Mouse (Mus musculus): ENCODE results near the gene Pex7. TPM values are rescaled to one million over a fixed set of nuclear protein-coding genes. Genes with fewer than 3 reads are reported as not detected.
"Not testable (repeated sequence)": the region's sequence is repeated elsewhere in the genome, so short reads cannot be mapped to it uniquely, and the experiment has no call there.

The Pex7 gene
- polyA plus RNA-seq, 1 experiment from 2014 or later: 31.6 TPM

- 47% methylated on average over 4 of the region's 4 CpGs for WGBS
- DNase-seq (ENCODE audit: low spot score): peak; percentile 72
- H3K27me3 ChIP-seq (ENCODE audit: insufficient read depth, poor library complexity, severe bottlenecking); H3K9me3 ChIP-seq; H3K4me1 ChIP-seq; H3K36me3 ChIP-seq; H3K27ac ChIP-seq; H3K4me3 ChIP-seq: not testable (repeated sequence)
These were observed 19.0 kb upstream of the Pex7 start for GRCm38 (mm10) chr10:19926391-19926897.

GRCm38 (mm10) chr10:19924256-19924655 lies 16.8 kb upstream of the Pex7 start:
- no peak overlapping the region for H3K27ac ChIP-seq
- no peaks in the 10 kb centered on the region for H3K36me3 ChIP-seq
- no peaks in the 10 kb centered on the region for H3K27me3 ChIP-seq (ENCODE audit: insufficient read depth, poor library complexity, severe bottlenecking)
- no peaks in the 10 kb centered on the region for H3K9me3 ChIP-seq
- H3K4me3 ChIP-seq: no peak overlapping the region
- 77% methylated on average over 2 of the region's 2 CpGs for WGBS
- peaks cover 10% of the 10 kb centered on the region; the same call in 1 of the 2 replicates for H3K4me1 ChIP-seq
- DNase-seq (ENCODE audit: low spot score): no peak

GRCm38 (mm10) chr10:19922410-19922809 lies 14.9 kb upstream of the Pex7 start:
- 59% methylated on average over 4 of the region's 4 CpGs for WGBS
- no peak for DNase-seq (ENCODE audit: low spot score)
- H3K4me3 ChIP-seq: no peak overlapping the region
- H3K4me1 ChIP-seq: 0 out of 2 replicates have a peak, but pooled peaks cover 10% of the 10 kb centered on the region
- H3K27ac ChIP-seq: no peak overlapping the region
- no peaks in the 10 kb centered on the region for H3K36me3 ChIP-seq
- no peaks in the 10 kb centered on the region for H3K9me3 ChIP-seq
- no peaks in the 10 kb centered on the region for H3K27me3 ChIP-seq (ENCODE audit: insufficient read depth, poor library complexity, severe bottlenecking)

- Histone ChIP-seq H3K9me3 (no peaks in the 10 kb centered on the region), H3K36me3 (no peaks in the 10 kb centered on the region), H3K27ac (no peak overlapping the region), H3K4me1 (no peaks in the 10 kb centered on the region), H3K4me3 (no peak overlapping the region), H3K27me3 (ENCODE audit: insufficient read depth, poor library complexity, severe bottlenecking) (no peaks in the 10 kb centered on the region)
- 38% methylated on average over 1 of the region's 1 CpGs for WGBS
- no peak for DNase-seq (ENCODE audit: low spot score)
These were observed 7.8 kb upstream of the Pex7 start for GRCm38 (mm10) chr10:19915301-19915700.

- no peaks in the 10 kb centered on the region for H3K4me1 ChIP-seq
- no peaks in the 10 kb centered on the region for H3K36me3 ChIP-seq
- no peaks in the 10 kb centered on the region for H3K27me3 ChIP-seq (ENCODE audit: insufficient read depth, poor library complexity, severe bottlenecking)
- H3K27ac ChIP-seq: no peak overlapping the region
- no peak overlapping the region for H3K4me3 ChIP-seq
- 81% methylated on average over 4 of the region's 4 CpGs for WGBS
- no peaks in the 10 kb centered on the region for H3K9me3 ChIP-seq
- DNase-seq (ENCODE audit: low spot score): no peak
These were observed 6.3 kb upstream of the Pex7 start for GRCm38 (mm10) chr10:19913806-19914205.

GRCm38 (mm10) chr10:19911583-19911982 lies 4.1 kb upstream of the Pex7 start:
- no peak overlapping the region for H3K4me3 ChIP-seq
- WGBS: 19% methylated on average over 1 of the region's 1 CpGs
- no peak overlapping the region for H3K27ac ChIP-seq
- H3K4me1 ChIP-seq: no peaks in the 10 kb centered on the region
- no peaks in the 10 kb centered on the region for H3K36me3 ChIP-seq
- H3K27me3 ChIP-seq (ENCODE audit: insufficient read depth, poor library complexity, severe bottlenecking): no peaks in the 10 kb centered on the region
- DNase-seq (ENCODE audit: low spot score): no peak
- H3K9me3 ChIP-seq: no peaks in the 10 kb centered on the region

GRCm38 (mm10) chr10:19910516-19910915 lies 3.0 kb upstream of the Pex7 start:
- Histone ChIP-seq H3K27me3 (ENCODE audit: insufficient read depth, poor library complexity, severe bottlenecking) (no peaks in the 10 kb centered on the region), H3K4me1 (no peaks in the 10 kb centered on the region), H3K36me3 (no peaks in the 10 kb centered on the region), H3K9me3 (no peaks in the 10 kb centered on the region), H3K4me3 (no peak overlapping the region), H3K27ac (no peak overlapping the region)
- no peak for DNase-seq (ENCODE audit: low spot score)
- WGBS: 76% methylated on average over 2 of the region's 2 CpGs

- H3K36me3 ChIP-seq: no peaks in the 10 kb centered on the region
- no peaks in the 10 kb centered on the region for H3K9me3 ChIP-seq
- WGBS: 74% methylated on average over 2 of the region's 2 CpGs
- no peak for DNase-seq (ENCODE audit: low spot score)
- H3K4me1 ChIP-seq: no peaks in the 10 kb centered on the region
- H3K27me3 ChIP-seq (ENCODE audit: insufficient read depth, poor library complexity, severe bottlenecking): no peaks in the 10 kb centered on the region
- H3K4me3 ChIP-seq: no peak overlapping the region
- H3K27ac ChIP-seq: peak overlapping the region; percentile 99
These were observed 587 bp upstream of the Pex7 start for GRCm38 (mm10) chr10:19908076-19908475.

GRCm38 (mm10) chr10:19904077-19904820 lies 3.2 kb downstream of the Pex7 start:
- DNase-seq (ENCODE audit: low spot score): no peak
- Histone ChIP-seq H3K4me1 (no peaks in the 10 kb centered on the region), H3K36me3 (peaks cover 7% of the 10 kb centered on the region), H3K27ac (no peak overlapping the region), H3K9me3 (no peaks in the 10 kb centered on the region), H3K27me3 (ENCODE audit: insufficient read depth, poor library complexity, severe bottlenecking) (no peaks in the 10 kb centered on the region), H3K4me3 (no peak overlapping the region)
- 81% methylated on average over 13 of the region's 13 CpGs for WGBS

GRCm38 (mm10) chr10:19901992-19902391 lies 5.5 kb downstream of the Pex7 start:
- Histone ChIP-seq H3K36me3 (peaks cover 9% of the 10 kb centered on the region), H3K9me3 (no peaks in the 10 kb centered on the region), H3K27ac (no peak overlapping the region), H3K4me3 (no peak overlapping the region), H3K4me1 (peaks cover 3% of the 10 kb centered on the region; the same call in 1 of the 2 replicates), H3K27me3 (ENCODE audit: insufficient read depth, poor library complexity, severe bottlenecking) (no peaks in the 10 kb centered on the region)
- no peak for DNase-seq (ENCODE audit: low spot score)
- WGBS: 76% methylated on average over 7 of the region's 7 CpGs

- WGBS: 77% methylated on average over 2 of the region's 2 CpGs
- H3K4me3 ChIP-seq: no peak overlapping the region
- no peak overlapping the region for H3K27ac ChIP-seq
- H3K27me3 ChIP-seq (ENCODE audit: insufficient read depth, poor library complexity, severe bottlenecking): no peaks in the 10 kb centered on the region
- peaks cover 3% of the 10 kb centered on the region; the same call in 1 of the 2 replicates for H3K4me1 ChIP-seq
- peaks cover 9% of the 10 kb centered on the region for H3K36me3 ChIP-seq
- H3K9me3 ChIP-seq: no peaks in the 10 kb centered on the region
- no peak for DNase-seq (ENCODE audit: low spot score)
These were observed 7.3 kb downstream of the Pex7 start for GRCm38 (mm10) chr10:19900191-19900590.

- H3K27me3 ChIP-seq (ENCODE audit: insufficient read depth, poor library complexity, severe bottlenecking): no peaks in the 10 kb centered on the region
- DNase-seq (ENCODE audit: low spot score): no peak
- no peaks in the 10 kb centered on the region for H3K9me3 ChIP-seq
- no peak overlapping the region for H3K4me3 ChIP-seq
- H3K4me1 ChIP-seq: peaks cover 3% of the 10 kb centered on the region; the same call in 1 of the 2 replicates
- WGBS: 18% methylated on average over 4 of the region's 4 CpGs
- H3K36me3 ChIP-seq: peaks cover 3% of the 10 kb centered on the region; the same call in 1 of the 2 replicates
- no peak overlapping the region for H3K27ac ChIP-seq
These were observed 13.5 kb downstream of the Pex7 start for GRCm38 (mm10) chr10:19893976-19894375.

GRCm38 (mm10) chr10:19893146-19893545 lies 14.3 kb downstream of the Pex7 start:
- H3K4me3 ChIP-seq: no peak overlapping the region
- peaks cover 6% of the 10 kb centered on the region for H3K36me3 ChIP-seq
- WGBS: 80% methylated on average over 6 of the region's 6 CpGs
- H3K27me3 ChIP-seq (ENCODE audit: insufficient read depth, poor library complexity, severe bottlenecking): no peaks in the 10 kb centered on the region
- no peaks in the 10 kb centered on the region for H3K9me3 ChIP-seq
- DNase-seq (ENCODE audit: low spot score): no peak
- no peak overlapping the region for H3K27ac ChIP-seq
- H3K4me1 ChIP-seq: peaks cover under 1% of the 10 kb centered on the region; the same call in 1 of the 2 replicates

Measured in heart, embryonic 10.5 days (tissue).